Mouse (Mus musculus): ENCODE measurements at regions not wholly inside any gene's neighbourhood (a gene's known extent, or its start where the extent isn't known, plus 50 kb on each side); places are given as distances from the start of the nearest gene placed in this dataset.

GRCm38 (mm10) chr13:111995716-111996115 lies 186.9 kb upstream of the Map3k1 start:
- no peak for TF ChIP-seq CTCF (IDR thresholded peaks at IDR 0.05; ENCODE audit: extremely low read depth, insufficient read depth, insufficient read length, insufficient replicate concordance)
- TF ChIP-seq POLR2A (IDR thresholded peaks at IDR 0.05; ENCODE audit: low read depth, low read length), result no peak

All from spleen, adult 2 months (tissue).